Mouse (Mus musculus): ENCODE data around the gene Ppp2r5e.
"Not testable (repeated sequence)": the region's sequence is repeated elsewhere in the genome, so short reads cannot be mapped to it uniquely, and the experiment has no call there.

Gene Ppp2r5e

DNA sequence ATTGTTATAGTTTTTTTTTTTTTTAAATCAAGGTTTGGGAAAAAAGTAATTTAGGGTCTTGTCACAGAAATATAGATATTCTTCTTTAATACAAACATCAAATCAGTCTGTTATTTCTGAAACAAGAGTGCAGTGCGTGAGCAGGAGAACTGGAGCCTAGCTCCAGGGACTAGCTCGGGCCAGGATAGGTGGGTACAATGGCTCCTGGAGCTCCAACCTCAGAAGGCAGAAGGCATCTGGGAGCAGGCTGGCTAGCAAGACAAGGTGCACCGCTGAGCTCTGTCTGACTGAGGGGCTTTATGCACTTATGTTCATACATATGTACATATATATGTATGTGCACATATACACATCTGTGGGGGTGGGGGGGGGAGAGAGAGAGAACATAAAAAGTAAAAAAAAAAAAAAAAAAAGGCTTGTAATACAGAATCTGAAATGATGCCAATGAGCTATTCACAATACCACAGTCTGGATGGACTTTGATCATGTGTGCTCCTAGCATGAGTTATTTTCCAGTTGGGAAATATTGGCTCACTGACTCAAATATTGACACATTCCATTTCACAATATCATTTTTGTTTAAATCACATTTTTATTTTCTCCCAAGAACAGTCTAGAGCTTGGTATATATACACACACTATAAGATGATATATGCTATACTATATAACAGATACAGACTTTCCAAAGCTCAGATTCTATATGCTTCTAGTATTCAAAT, 109.3 kb downstream of the Ppp2r5e start:
- DNase-seq (ENCODE audit: low spot score), result no peak

DNA sequence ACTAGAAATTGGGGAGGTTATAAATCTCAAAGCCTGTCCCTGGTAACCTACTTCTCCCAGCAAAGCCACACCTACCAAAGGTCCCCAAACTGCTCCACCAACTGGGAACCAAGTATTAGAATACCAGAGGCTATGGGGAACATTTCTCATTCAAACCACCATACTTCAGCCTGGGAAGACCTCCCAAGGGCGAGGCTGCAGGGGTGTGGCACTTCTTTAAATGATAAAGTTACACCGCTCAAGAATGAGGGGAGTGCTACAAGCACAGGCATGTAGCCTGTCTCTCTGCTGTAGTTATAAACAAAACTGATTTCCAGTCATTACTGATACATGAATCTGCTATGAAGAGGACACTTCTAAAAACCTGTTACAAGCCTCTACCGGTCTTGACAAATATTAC, 113.3 kb downstream of the Ppp2r5e start:
- no peak for DNase-seq (ENCODE audit: low spot score)

DNA sequence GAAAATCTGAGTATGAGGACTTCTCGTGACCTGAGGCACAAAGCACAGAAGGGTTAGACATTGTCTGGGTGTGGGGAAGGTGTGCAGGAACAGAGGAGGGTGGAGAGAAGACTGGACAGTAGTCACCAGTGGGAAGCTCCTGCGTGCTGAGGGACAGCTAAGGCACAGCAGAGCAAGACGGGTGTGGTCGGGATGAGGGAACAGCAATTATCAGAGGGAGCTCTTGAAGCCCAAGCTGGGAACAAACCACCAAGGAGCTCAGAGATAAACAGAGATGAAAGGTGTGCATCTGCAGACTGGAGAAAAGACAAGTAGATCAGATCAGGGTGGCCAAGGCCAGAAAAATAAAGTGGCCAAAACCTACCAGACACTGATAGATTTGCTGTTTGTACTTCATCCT, 114.0 kb downstream of the Ppp2r5e start:
- no peak for DNase-seq (ENCODE audit: low spot score)

DNA sequence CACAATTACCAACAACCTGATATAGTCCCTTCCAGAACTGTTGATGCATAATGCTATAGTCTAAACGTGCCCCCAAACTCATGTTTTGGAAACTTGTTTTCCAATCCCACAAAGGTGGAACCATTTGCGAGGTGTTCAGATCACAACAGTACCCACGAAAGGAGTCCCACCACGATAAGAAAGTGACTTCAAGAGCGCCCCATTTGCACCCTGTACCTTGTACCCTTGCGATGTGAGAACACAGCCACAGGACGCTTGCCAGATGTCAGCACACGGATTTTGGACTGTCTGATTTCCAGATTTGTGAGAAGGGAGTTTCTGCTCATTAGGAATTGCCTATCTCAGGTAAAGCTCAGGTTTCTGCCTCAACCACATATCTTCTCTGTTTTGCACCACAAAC, 116.0 kb downstream of the Ppp2r5e start:
- no peak for DNase-seq (ENCODE audit: low spot score)

DNA sequence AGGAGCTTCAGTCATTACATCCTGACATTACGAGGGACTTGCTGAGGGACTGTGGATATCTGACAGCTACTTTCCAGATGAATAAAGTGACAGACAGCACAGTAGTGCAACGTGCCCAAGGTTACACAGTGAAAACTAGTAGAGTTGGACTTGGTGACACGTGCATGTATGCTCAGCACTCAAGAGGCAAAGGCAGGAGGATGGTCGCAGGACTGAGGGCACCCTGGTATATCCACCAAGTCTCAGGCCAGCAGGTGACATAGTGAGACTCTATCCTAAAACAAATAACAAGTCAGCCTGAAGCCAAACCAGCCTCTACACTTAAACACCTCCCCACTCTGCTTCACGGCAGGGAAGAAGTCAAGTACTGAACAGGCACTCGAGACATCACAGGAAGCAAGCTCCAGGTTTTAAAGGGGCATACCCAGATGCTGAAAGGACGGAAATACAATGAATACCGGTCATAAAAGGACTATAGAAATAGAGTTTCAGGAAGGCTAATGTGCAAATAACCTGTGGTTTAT, 116.6 kb downstream of the Ppp2r5e start:
- no peak for DNase-seq (ENCODE audit: low spot score)

DNA sequence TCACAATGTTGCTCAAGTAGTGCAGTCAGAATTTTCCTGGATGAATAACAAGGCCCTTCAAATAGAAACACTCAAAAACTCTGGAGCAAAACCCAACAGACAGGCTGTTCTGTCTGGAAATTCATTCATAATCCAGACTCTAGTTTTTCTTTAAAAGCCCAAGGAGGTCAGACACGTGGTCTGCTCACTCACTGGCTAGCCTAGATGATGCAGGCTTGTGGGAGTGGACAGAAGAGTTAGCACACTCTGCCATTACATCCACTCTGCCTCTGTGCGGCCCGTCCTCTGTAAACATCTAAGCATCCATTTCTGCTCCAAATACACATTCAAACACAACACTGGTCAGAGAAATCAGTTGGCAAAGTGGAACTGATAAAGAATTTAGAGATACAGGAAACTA, 117.4 kb downstream of the Ppp2r5e start:
- DNase-seq (ENCODE audit: low spot score), result no peak

DNA sequence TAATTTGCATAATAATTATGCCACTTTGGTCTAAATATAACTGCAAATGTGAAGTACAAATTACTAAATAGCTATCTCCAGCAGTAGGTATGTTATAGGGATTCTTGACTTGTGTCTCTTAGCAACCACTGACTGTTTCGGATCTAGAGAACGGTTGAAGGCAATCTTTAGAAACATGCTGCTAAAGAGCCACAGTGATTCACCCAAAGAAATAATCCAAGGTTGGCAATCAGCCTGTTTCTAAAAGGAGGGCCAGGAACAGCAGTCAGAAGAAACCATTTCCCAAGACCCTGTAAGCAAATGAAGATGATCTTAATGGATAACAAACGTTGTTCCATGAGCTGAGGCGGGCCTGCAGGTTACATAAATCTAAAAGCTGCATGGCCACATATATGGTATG, 117.9 kb downstream of the Ppp2r5e start:
- no peak for DNase-seq (ENCODE audit: low spot score)

DNA sequence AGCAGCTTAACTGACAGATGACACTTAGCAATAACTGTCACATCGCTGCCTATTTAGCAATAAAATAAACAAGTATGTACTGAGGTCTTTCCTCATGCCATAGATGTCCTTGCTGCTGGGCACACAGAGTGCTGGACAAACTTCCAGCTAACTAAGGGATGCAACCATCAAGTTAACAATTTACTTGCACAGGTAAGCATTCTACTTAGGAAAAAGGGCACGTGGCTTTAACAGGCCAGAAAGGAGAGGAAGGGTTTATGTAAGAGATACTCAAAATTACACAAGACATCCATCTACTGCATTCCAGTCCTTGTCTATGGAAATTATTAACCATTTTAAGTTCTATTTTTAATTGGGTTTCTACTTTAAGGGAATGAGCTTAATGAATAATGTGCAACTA, 123.0 kb downstream of the Ppp2r5e start:
- no peak for DNase-seq (ENCODE audit: low spot score)

DNA sequence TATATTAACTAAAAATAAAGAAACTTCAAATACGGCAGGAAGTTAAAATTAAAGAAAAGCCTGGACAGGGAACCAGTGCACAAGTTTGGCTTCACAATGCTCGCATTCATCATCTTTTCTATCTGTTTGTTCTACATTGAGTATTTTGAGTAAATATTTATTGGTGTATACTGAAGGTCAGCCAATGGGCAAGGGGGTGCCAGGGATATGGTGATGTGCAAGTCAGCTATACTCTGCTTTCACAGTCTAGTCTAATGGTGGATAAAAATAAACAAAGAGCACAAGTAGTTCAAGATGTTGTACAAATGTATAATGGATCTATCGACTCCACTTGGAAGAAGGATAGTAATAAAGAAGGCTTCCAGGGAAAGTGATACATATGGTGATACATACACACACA, 123.9 kb downstream of the Ppp2r5e start:
- no peak for DNase-seq (ENCODE audit: low spot score)

DNA sequence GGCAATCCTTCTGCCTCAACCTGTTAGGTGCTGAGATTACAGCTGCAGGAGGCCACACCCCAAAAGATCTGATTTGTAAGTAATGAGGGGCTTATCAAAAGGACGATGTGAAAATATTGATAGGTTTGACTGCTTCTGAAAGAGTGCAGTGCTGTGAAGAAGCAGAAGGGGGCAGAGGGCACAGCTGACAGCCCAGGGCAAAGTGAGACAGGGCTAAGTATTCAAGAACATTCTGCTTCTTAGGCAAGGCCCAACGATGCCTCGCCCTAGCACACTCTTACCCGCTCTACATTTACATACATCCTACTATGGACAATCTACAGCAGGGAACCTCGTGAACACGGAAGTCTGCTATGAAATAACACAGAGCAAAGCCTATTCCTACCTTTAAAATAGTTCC, 128.2 kb downstream of the Ppp2r5e start:
- DNase-seq (ENCODE audit: low spot score), result no peak

DNA sequence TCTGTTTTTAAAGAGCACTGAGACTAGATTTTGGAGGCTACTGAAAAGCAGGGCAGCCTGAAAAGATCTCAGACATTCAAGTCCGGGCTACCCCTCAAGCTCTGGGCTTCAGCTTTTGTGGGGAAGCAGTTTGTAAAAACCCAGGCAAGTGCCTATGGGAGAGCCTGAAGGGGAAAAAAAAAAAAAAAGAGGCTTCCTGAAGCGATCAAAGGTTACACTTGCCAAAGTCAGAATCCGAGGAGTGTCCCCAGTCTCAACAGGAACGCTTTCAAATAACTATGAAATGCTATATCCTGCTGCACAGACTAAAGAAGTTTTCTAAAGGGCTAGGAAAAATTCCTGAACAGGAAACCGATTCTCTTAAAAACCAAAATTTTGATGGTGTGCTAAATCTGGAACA, 128.9 kb downstream of the Ppp2r5e start:
- DNase-seq (ENCODE audit: low spot score), result no peak

DNA sequence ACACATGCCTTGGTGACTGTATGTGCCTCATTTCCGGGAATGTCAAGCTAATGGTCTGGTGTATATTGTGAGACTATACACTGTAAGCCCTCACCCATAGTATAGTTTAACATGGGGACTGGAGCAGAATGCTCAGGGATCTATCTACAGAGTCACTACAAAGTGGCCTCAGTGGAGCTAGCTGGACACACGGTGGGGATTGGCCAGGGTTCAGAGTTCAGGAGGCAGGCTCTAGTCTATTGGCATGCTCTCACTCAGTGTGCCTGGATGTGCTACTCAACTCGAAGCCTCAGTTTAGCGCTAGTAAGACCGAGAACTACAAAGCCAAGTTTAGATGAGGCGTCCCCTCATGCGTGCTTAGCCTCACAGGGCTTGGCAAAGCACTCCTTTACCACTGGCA, 129.8 kb downstream of the Ppp2r5e start:
- no peak for DNase-seq (ENCODE audit: low spot score)

DNA sequence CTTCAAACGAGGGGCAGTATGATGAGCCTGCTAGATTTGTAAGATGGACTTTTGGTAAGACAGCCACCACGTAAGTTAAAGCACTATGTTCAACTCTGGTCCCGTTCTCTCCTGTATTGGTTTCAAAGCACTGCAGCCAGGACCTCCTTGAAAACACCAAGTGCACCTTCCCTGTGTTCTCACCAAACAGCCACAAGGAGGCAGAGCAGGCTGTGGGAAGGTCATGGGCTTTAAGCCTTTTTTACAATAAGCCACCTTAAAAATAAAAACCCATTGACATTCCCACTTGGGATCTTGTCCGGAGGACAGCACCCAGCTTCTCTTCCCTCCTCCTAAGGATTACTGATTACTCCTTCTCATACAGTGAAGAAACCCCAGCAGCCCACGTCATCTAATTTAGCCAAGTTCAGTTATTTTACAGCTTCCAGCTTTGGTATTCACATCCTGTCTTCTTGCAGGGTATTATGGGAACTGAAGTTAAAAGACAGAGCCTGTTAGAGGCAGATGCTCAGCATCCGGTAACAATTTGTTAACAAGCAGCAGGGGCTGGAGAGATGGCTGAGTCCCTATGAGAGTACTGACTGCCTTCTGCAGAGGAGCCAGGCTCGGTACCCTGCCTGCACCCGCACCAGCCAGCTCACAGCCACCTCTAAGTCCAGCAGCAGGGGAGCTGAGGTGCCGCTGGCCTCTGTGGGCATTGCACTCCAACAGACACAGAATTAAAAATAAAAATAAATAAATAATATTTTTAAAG, 131.9 kb downstream of the Ppp2r5e start:
- no peak for DNase-seq (ENCODE audit: low spot score)

DNA sequence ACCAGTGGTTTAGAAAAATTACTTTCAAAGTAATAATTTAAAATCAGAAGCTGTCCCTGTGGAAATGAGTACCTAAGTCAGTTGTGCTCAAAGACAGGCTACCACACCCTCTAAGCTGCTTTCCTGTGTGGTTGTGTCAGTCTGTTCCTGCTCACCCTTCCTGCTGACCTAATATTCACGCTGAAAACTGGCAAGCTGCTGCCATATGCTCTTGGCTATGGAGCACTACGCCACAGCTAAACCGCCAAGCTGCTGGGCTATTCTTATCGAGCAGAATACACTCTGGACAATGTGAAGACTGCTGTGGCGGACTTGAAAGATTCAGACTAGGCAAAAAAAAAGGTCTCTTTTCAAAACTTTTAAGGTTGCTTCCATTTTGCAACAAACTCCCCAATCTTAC, 135.5 kb downstream of the Ppp2r5e start:
- no peak for DNase-seq (ENCODE audit: low spot score)

DNA sequence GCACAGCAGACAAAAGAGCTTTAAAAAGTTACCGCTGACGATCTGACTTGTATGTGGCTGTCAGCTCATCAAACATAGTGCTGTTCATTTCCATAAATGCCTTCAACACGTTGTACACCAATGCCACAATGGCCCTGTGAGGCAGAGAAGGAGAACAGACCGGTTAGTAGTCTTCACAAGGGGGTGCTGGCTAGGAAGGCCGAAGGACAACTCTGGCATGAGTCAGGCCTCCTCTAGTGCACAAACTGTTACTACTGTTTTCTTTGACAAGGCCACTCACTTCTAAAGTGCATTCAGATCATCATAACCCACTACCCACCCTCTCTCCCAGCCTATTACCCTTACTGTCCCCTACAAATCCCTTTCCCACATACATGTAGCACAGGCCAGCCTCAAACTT, 136.4 kb downstream of the Ppp2r5e start:
- no peak for DNase-seq (ENCODE audit: low spot score)

DNA sequence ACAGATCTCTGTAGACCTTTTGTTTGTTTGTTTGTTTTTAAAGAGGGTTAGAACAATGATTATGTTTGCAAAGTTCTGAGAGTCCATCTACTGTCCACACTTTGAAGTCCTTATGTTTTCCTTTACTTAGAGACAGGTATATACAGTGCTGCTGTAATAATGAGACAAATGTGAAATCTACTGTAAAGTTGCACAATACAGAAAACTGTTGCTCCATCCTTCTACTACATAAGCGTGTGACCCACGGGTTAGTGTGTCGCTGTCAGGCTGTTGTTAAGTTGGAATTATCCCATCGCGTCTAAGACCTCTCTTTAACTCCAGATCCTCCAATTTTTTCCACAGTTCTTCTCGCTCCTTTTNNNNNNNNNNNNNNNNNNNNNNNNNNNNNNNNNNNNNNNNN, 142.6 kb downstream of the Ppp2r5e start:
- no peak for DNase-seq (ENCODE audit: low spot score)

DNA sequence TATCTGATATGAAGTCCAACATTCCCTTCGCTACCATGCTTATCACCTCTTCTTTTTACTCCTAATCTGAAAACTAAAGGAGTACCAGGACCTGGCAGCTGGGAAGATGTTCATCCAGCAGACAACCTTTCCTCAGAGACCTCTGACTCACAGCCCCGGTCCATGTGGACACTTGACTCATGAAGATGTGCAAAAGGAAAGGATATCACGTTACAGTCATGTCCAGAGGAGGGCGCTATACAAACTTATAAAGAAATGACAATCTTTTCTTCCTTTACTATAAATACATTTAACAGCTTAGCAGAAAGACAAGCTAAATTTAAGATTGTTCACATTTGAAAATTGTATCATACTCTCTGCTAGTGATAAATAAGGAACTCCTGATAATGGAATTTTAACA, 143.0 kb downstream of the Ppp2r5e start:
- no peak for DNase-seq (ENCODE audit: low spot score)

DNA sequence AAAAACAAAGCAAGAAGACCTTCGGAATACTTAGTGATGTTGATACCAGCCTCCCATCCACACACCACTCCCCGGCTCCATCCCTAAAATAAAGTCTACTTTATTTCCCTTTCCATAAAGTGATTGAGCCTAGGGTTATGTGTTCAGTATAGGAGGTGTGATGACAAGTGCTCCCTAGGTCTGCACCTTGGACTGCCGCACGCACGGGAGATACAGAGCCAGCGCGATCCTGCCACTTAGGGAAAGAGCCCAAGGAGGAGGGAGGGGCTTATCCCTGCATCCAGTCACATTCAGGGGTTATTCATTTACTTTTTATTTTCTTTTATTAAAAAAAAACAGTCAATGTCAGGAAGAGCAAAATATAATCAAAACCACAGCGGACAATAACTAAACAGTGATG, 145.5 kb downstream of the Ppp2r5e start:
- DNase-seq (ENCODE audit: low spot score), result no peak

DNA sequence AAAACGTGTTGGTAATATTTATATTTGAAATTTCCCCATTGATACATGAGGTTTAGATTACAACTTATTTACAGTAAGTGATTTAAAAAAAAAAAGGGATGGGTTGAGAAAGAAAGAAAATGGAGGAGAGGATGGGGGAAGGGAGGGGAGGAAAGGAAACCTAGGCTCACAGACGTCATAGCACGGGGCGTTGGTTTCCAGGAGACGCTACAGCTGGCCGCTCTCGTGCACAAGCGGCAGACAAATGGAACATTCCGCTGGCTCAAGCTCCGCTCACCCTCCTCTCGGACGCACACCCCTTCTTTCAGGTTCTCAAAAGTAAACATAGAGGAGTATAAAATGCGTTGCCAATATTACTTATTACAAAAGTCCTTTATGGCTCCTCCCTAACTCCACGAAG, 146.0 kb downstream of the Ppp2r5e start:
- no peak for DNase-seq (ENCODE audit: low spot score)

DNA sequence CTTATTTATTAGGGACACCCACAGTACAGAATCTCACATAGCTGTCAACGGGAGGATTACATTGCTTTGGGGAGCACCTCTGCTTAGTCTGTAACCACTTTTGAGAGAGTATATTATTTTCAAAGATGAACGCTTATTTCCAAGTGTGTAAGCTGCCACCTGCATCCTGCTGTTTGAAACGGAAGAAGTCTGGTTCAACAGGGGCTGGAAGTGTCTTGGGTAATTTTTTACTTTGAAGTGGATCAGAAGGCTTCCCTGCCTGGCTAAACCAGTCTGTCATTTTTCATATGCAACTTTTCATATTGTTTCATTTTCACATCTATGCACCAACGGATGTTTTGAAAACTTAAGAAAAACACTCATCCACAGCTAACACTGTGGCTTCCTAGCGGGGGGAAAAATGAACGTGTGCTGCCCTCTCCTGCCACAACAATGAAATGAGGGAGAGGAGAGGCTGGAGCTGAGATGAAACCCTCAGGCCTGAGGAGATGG, 146.5 kb downstream of the Ppp2r5e start:
- no peak for DNase-seq (ENCODE audit: low spot score)

DNA sequence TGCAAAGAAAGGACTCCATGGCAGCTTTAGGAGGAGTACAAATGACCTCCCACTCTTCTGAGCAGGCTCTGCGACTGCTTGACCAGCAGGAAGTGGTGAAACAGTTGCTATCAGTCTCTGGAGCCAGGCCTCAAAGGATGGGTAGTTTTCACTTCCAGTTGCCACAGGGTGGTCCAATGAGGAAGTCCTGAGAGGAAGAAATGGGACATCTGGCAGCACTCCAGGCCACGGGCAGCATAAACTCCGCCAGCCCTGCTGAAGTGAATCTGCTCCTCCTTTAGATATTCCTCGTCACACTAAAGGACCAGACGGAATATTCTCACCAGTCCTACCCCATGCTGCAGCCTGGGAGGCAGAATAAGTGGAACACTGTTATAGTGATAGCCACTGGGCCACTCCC, 147.1 kb downstream of the Ppp2r5e start:
- no peak for DNase-seq (ENCODE audit: low spot score)

DNA sequence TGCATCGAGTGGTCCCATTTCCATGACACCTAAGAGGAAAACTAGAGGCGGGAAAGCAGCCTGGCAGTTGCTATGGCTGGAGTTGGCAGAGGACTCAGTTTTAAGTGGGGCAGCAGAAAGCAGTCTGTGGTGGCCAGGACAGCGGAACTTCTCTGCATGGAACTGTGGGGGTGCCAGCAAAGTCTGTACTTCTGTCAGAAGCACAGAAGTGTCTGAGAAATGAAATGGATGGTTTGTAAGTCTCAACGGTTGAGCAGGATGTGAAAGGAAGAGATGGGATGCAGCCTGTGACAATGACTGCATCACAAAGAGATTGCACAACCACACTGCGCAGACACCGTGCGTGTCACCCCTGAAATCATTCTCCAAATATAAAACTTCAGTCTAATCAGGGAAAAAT, 149.8 kb downstream of the Ppp2r5e start:
- DNase-seq (ENCODE audit: low spot score), result no peak

DNA sequence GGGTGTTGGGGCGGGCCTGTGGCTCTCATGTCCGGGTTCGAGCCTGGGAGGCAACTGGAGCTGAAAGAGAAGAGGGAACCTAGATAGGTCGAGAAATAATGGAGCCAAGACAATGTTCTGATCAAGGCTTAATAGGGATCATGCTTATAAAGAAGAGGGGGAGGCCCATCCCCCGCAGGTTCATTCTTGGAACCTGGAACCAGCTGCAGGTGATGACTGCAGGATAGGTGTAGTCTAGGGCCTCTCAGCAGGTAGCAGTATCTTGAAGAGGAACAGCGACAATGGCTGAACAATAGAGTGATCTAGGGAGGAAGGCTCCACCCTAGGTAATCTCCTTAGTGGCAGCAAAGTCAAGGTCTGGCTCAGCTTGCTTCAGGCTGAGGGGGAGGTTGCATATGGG, 163.6 kb downstream of the Ppp2r5e start:
- DNase-seq (ENCODE audit: low spot score), result not testable (repeated sequence)
